Mouse (Mus musculus) thymus, adult 2 months (tissue): ENCODE measurements around the gene Fgfr2.

Source experiments
- CTCF ChIP-seq: fragments of 200-500 bp; IDR thresholded peaks from 2 replicates; pipeline ENCODE4 v1.5.1; 2012; ENCODE audit warnings: mild to moderate bottlenecking, control low read depth, low read length, moderate library complexity, borderline replicate concordance; ENCODE audit not compliant: control insufficient read depth, poor library complexity, insufficient read depth; ENCODE audit errors: extremely low read depth
- POLR2A ChIP-seq: fragments of 200-500 bp; IDR thresholded peaks from 2 replicates; pipeline ENCODE4 v1.6.1; 2012; ENCODE audit warnings: mild to moderate bottlenecking, low read length, control low read depth, moderate library complexity; ENCODE audit not compliant: control insufficient read depth, poor library complexity, insufficient read depth; ENCODE audit errors: extremely low read depth

- no peak for TF ChIP-seq CTCF
- TF ChIP-seq POLR2A: no peak
These were observed 569.1 kb downstream of the Fgfr2 start for GRCm38 (mm10) chr7:132554091-132554490.
